Mouse (Mus musculus) G1E (cell line): ENCODE data around the gene Tmem174. TPM values are rescaled to one million over a fixed set of nuclear protein-coding genes. Genes with fewer than 3 reads are reported as not detected.

Source experiments
- ATAC-seq: 2 replicates; pipeline ENCODE4 v1.8.0; 2016; ENCODE audit warnings: mild to moderate bottlenecking; ENCODE audit not compliant: insufficient number of reproducible peaks, poor library complexity, low FRiP score, severe bottlenecking; ENCODE audit errors: extremely low read depth
- DNase-seq: peaks from one replicate; pipeline ENCODE4 v3.0.0; 2012; ENCODE audit warnings: low spot score
- H3K27me3 ChIP-seq: 2 replicates; pipeline ENCODE4 v1.6.1; 2012; ENCODE audit warnings: mild to moderate bottlenecking, low read length, inconsistent platforms; ENCODE audit not compliant: insufficient read depth
- H3K36me3 ChIP-seq: replicated peaks from 2 replicates; pipeline ENCODE3; 2012; ENCODE audit warnings: mild to moderate bottlenecking, inconsistent platforms
- H3K4me1 ChIP-seq: 2 replicates; pipeline ENCODE4 v1.6.1; 2012; ENCODE audit warnings: low read depth, low read length, inconsistent platforms, mixed read lengths; ENCODE audit not compliant: insufficient read depth
- H3K4me3 ChIP-seq: 2 replicates; pipeline ENCODE4 v1.5.1; 2012; ENCODE audit warnings: low read depth, mild to moderate bottlenecking, inconsistent platforms, low read length, moderate library complexity, mixed read lengths
- H3K9me3 ChIP-seq: replicated peaks from 2 replicates; pipeline ENCODE4 v1.6.1; 2012; ENCODE audit warnings: inconsistent platforms
- CTCF ChIP-seq: IDR thresholded peaks from 2 replicates; pipeline ENCODE4 v1.5.1; 2012; ENCODE audit warnings: low read depth, low read length, inconsistent platforms, mixed read lengths
- GATA1 ChIP-seq: IDR thresholded peaks from 2 replicates; pipeline ENCODE4 v1.6.1; 2012; ENCODE audit warnings: borderline replicate concordance, low read length, inconsistent platforms, mixed read lengths
- GATA2 ChIP-seq: IDR thresholded peaks from 2 replicates; pipeline ENCODE4 v1.6.1; 2012; ENCODE audit warnings: low read depth, low read length, inconsistent platforms, borderline replicate concordance
- POLR2AphosphoS5 ChIP-seq: IDR thresholded peaks from 2 replicates; pipeline ENCODE4 v1.6.1; 2012; ENCODE audit warnings: low read depth, low read length, inconsistent platforms; ENCODE audit not compliant: insufficient replicate concordance
- TAL1 ChIP-seq: conservative IDR thresholded peaks from 2 replicates; pipeline ENCODE4 v1.6.1; 2012; ENCODE audit warnings: low read depth, low read length, inconsistent platforms, mixed read lengths
- polyA plus RNA-seq: library from polyadenylated mRNA; stranded (reverse); fragments of >175 nt; gene quantifications from 2 replicates; pipeline ENCODE4 v1.2.3, GENCODE M21; 2012
- total RNA-seq, 2 experiments: library from RNA; stranded (forward) in 1 of 2; stranded (reverse) in 1 of 2; fragments of 200-1000 nt in 1 of 2; fragments of >200 nt in 1 of 2; fragmentation: Nextera tagmentation in 1 of 2; gene quantifications; 2 replicates each; pipeline ENCODE4 v1.2.3; 2014 to 2017

The Tmem174 gene
- total and polyA plus RNA-seq, 3 experiments = 0.16 TPM; not detected in 2

GRCm38 (mm10) chr13:98654129-98654939, 17.1 kb upstream of the Tmem174 start:
- DNase-seq (no peak), ATAC-seq (no peak)
- Histone ChIP-seq H3K9me3 (no peaks in the 10 kb centered on the region), H3K36me3 (no peaks in the 10 kb centered on the region), H3K4me3 (no peak overlapping the region), H3K4me1 (no peaks in the 10 kb centered on the region), H3K27me3 (peaks cover 4% of the 10 kb centered on the region; the same call in 1 of the 2 replicates)
- no peak for TF ChIP-seq GATA2
- TF ChIP-seq CTCF = no peak

DNA sequence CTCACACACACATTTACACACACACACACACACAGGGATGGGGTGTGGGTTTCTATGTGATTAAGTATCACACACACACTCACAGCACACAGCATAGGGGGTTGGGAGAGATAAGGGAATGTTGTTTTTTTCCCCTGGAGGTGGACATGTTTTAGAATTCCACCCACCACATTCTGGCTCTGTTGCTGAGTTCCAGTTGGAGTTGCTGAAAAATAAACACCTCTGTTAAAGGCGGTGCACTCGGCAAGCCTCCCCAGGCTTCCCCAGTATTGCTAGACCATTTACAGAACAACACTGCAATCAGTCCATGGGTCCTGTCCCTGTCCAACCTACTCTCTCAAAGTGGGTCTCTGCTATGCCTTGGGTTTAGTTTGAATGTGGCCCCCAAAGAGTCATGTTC, 15.0 kb upstream of the Tmem174 start:
- ATAC-seq (no peak), DNase-seq (no peak)
- peaks cover 4% of the 10 kb centered on the region; the same call in 1 of the 2 replicates for H3K27me3 ChIP-seq
- no peaks in the 10 kb centered on the region for H3K4me1 ChIP-seq
- no peak overlapping the region for H3K4me3 ChIP-seq
- H3K36me3 ChIP-seq = no peaks in the 10 kb centered on the region
- H3K9me3 ChIP-seq = no peaks in the 10 kb centered on the region
- TF ChIP-seq GATA1 (no peak), POLR2AphosphoS5 (no peak), GATA2 (no peak), TAL1 (no peak), CTCF (no peak)

DNA sequence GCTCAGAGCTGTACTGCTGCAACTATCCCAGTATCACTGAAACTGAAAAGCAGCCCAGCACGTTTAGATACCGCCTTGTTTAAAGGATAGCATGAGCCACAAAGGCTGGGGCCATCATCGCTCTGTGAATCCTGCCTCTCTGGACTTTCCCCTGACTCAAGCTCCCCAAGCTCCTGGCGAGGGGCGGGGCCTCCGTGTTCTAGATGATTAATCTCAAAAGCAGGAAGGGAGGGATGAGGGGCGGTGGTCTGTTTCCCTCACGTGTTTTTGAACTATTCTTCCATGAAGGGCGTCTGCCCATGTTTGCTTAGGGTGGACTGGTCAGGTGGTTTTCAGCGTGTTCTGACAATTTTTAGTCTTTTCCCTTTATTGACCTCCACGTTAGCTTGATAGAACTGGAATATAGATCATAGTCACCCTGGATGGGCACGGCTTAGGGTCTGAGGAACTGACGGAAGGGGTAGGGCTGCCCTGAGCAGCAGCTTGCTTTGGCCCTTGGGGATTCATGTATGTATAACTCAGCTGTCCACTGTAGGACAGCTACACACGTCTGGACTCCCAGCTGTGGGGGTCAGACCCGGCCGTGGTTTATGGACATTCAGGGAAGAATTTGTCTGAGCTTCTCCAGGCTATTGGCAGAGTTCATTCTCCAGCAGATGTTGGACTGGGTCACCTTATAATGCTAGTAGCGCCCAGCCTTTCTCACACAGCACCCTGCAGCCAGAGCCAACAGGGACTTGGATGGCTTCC, 14.2 kb upstream of the Tmem174 start:
- no peaks in the 10 kb centered on the region for H3K4me1 ChIP-seq
- no peak for DNase-seq
- no peak for TF ChIP-seq GATA2
- no peak for TF ChIP-seq TAL1
- TF ChIP-seq GATA1 = no peak
- TF ChIP-seq CTCF = no peak
- TF ChIP-seq POLR2AphosphoS5 = no peak
- no peak overlapping the region for H3K4me3 ChIP-seq
- H3K9me3 ChIP-seq = no peaks in the 10 kb centered on the region
- no peak for ATAC-seq
- H3K27me3 ChIP-seq = peaks cover 4% of the 10 kb centered on the region; the same call in 1 of the 2 replicates
- H3K36me3 ChIP-seq = no peaks in the 10 kb centered on the region

GRCm38 (mm10) chr13:98647775-98648568, 10.8 kb upstream of the Tmem174 start:
- ATAC-seq (no peak), DNase-seq (no peak)
- H3K27me3 ChIP-seq = no peaks in the 10 kb centered on the region
- no peak overlapping the region for H3K4me3 ChIP-seq
- no peaks in the 10 kb centered on the region for H3K36me3 ChIP-seq
- TF ChIP-seq GATA1 = no peak
- no peak for TF ChIP-seq TAL1
- no peak for TF ChIP-seq CTCF
- TF ChIP-seq GATA2 = no peak
- no peak for TF ChIP-seq POLR2AphosphoS5
- H3K4me1 ChIP-seq = no peaks in the 10 kb centered on the region
- H3K9me3 ChIP-seq = no peaks in the 10 kb centered on the region

DNA sequence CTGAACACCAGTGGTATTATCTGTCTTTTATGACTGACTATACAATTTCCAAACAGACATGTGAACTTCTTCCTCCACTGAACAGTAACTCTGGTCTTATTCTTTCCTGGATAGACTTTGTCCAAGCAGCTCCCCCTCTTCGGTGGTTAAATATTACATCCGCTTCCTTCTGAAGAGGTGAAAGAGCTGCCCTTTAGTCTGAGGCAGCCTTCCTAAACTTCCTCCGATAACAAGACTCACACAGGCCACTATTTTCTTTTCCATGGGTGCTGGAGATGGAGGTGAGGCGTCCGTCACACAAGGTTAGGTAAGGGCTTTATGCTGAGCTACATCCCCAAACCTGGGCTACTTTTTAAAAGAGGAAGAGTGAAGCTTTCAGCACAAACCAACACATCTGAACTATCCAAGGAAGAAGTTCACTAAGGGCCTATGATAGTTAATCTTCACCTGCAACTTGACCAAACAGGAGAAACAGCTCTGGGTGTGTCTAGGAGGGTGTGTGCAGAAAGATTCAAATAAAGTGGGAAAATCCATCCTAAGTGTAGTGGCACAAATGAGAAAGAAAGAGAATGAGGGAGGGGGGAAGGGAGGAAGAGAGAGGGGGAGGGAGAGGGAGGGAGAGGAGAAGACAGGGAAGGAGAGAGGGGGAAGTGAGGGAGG, 1.4 kb upstream of the Tmem174 start:
- H3K4me3 ChIP-seq = no peak overlapping the region
- no peak for TF ChIP-seq POLR2AphosphoS5
- no peak for TF ChIP-seq GATA1
- no peak for TF ChIP-seq GATA2
- TF ChIP-seq CTCF = no peak
- no peak for TF ChIP-seq TAL1
- peaks cover 8% of the 10 kb centered on the region; the same call in 1 of the 2 replicates for H3K27me3 ChIP-seq
- DNase-seq = no peak
- H3K4me1 ChIP-seq = no peaks in the 10 kb centered on the region
- ATAC-seq = no peak
- H3K36me3 ChIP-seq = no peaks in the 10 kb centered on the region
- 0 out of 2 replicates have a peak, but pooled peaks cover 2% of the 10 kb centered on the region for H3K9me3 ChIP-seq
